Mouse (Mus musculus) ES-CJ7 (cell line): Measurements from ENCODE around the gene Olfr823.
A peak's percentile ranks its signal among the peaks of the same experiment; 100 is the strongest.
"Not testable (repeated sequence)": the region's sequence is repeated elsewhere in the genome, so short reads cannot be mapped to it uniquely, and the experiment has no call there.

Experiments
- DNase-seq: peaks from one replicate; pipeline ENCODE4 v3.0.0; 2011; ENCODE audit warnings: low read depth, low spot score

The Olfr823 gene

GRCm38 (mm10) chr10:130115283-130115682, at the start of gene Olfr823:
Gene Olfr823, minus strand, starts transcription at chr10:130115383.
- not testable (repeated sequence) for DNase-seq

GRCm38 (mm10) chr10:130144121-130144520, 28.9 kb upstream of the Olfr823 start:
- DNase-seq, result no peak

- not testable (repeated sequence) for DNase-seq
Measured at GRCm38 (mm10) chr10:130142481-130142880, 27.3 kb upstream of the Olfr823 start.

GRCm38 (mm10) chr10:130134811-130135210, 19.6 kb upstream of the Olfr823 start:
- no peak for DNase-seq

- not testable (repeated sequence) for DNase-seq
Measured at GRCm38 (mm10) chr10:130129900-130130299, 14.7 kb upstream of the Olfr823 start, which contains the start of gene Olfr824. Gene Olfr824, minus strand, starts transcription at chr10:130130000.

GRCm38 (mm10) chr10:130116045-130116444, 862 bp upstream of the Olfr823 start:
- peak; percentile 82 for DNase-seq

GRCm38 (mm10) chr10:130096104-130096503, 19.1 kb downstream of the Olfr823 start:
- DNase-seq, result peak; percentile 14

GRCm38 (mm10) chr10:130092838-130093440, 22.2 kb downstream of the Olfr823 start:
- DNase-seq, result peak; percentile 63

- DNase-seq, result no peak
Measured at GRCm38 (mm10) chr10:130070910-130071309, 44.3 kb downstream of the Olfr823 start, which contains the start of gene Olfr822. Gene Olfr822, plus strand, starts transcription at chr10:130071210.
